24 mouse cellular contexts compared by ENCODE assay signal in genomic region chr13:111269789-111270335, GRCm38 (mm10). TPM values are rescaled to one million over a fixed set of nuclear protein-coding genes. Genes with fewer than 3 reads are reported as not detected.
DNase-seq lines count a peak whose midpoint lies in the region; ATAC-seq and TF ChIP-seq lines count a peak whose summit lies in the region.
"Had no signal": no experiment of that assay in that cellular context is flagged by ENCODE, and none has a peak within 500 bp of the region (broad histone marks: within the 10 kb centered on the region; RNA-seq: fewer than 3 reads in every experiment).

No protein-coding gene starts in this region.

- H3K4me1 ChIP-seq in embryonic facial prominence, embryonic 10.5 days = peaks cover 33% of the 10 kb centered on the region
- peaks cover 19% of the 10 kb centered on the region for H3K4me1 ChIP-seq in lung, embryonic 14.5 days (ENCODE audit: insufficient read depth)
- H3K4me1 ChIP-seq in midbrain, postnatal 0 days (ENCODE audit: insufficient read depth, low read length) = no peaks in the 10 kb centered on the region
- H3K4me1 ChIP-seq: liver, embryonic 13.5 days; neural tube, embryonic 12.5 days had no signal

- WGBS in embryonic facial prominence, embryonic 10.5 days = 76% methylated on average over 13 of the region's 13 CpGs
- 36% methylated on average over 13 of the region's 13 CpGs for WGBS in lung, embryonic 14.5 days
- 87% methylated on average over 13 of the region's 13 CpGs for WGBS in midbrain, postnatal 0 days

- peak overlapping the region; percentile 18; the same call in 1 of the 2 replicates for H3K4me2 ChIP-seq in lung, embryonic 14.5 days
- peak overlapping the region; percentile 25 for H3K4me2 ChIP-seq in myocyte (ENCODE audit: low read depth)
- H3K4me2 ChIP-seq in midbrain, postnatal 0 days (ENCODE audit: low read depth, low read length, poor library complexity, severe bottlenecking) = no peak overlapping the region
- H3K4me2 ChIP-seq: hindbrain, embryonic 14.5 days; liver, embryonic 13.5 days; neural tube, embryonic 12.5 days had no signal

- TF ChIP-seq POLR2A in myocyte (IDR thresholded peaks at IDR 0.05; ENCODE audit: insufficient read length, low read depth) = no peak

- TF ChIP-seq CTCF in layer of hippocampus, adult 2 months (conservative IDR thresholded peaks at IDR 0.05) = no peak
- no peak for TF ChIP-seq CTCF in lung, embryonic 14.5 days (IDR thresholded peaks at IDR 0.05; ENCODE audit: low read depth)
- no peak for TF ChIP-seq CTCF in midbrain, postnatal 0 days (IDR thresholded peaks at IDR 0.05)

- peak; percentile 46; the same call in 1 of the 2 replicates for ATAC-seq in lung, embryonic 14.5 days (ENCODE audit: insufficient read depth)
- no peak for ATAC-seq in midbrain, postnatal 0 days (ENCODE audit: low FRiP score)
- ATAC-seq: midbrain, embryonic 16.5 days had no signal

- no peaks in the 10 kb centered on the region for H3K36me3 ChIP-seq in embryonic facial prominence, embryonic 10.5 days (replicated peaks)
- H3K36me3 ChIP-seq in lung, embryonic 14.5 days (ENCODE audit: insufficient read depth) = no peaks in the 10 kb centered on the region
- H3K36me3 ChIP-seq in myocyte (ENCODE audit: control insufficient read depth, insufficient read depth) = no peaks in the 10 kb centered on the region
- H3K36me3 ChIP-seq in midbrain, postnatal 0 days (ENCODE audit: insufficient read depth, low read length) = no peaks in the 10 kb centered on the region
- H3K36me3 ChIP-seq: liver, embryonic 13.5 days; neural tube, embryonic 12.5 days had no signal

- no peak for DNase-seq in layer of hippocampus, adult 2 months (ENCODE audit: low spot score in 2 of 2)
- DNase-seq in layer of hippocampus, adult 18-20 months (ENCODE audit: low spot score in 2 of 2) = no peak
- DNase-seq in embryonic facial prominence, embryonic 10.5 days (ENCODE audit: low spot score) = no peak
- DNase-seq in lung, embryonic 14.5 days = peak; percentile 71
- no peak for DNase-seq in midbrain, postnatal 0 days (ENCODE audit: low spot score)
- no peak for DNase-seq in layer of hippocampus, postnatal 25 days (ENCODE audit: extremely low spot score in 1 of 2, low spot score in 1 of 2)
- no peak for DNase-seq in heart, adult 8-10 months (ENCODE audit: low spot score)
- DNase-seq: adrenal gland, postnatal 36 days; cerebellum, adult 2 months; gastrocnemius, postnatal 25 days; heart, postnatal 10 days; kidney, adult 18-20 months; kidney, postnatal 14 days; liver, embryonic 13.5 days; right cerebral cortex, postnatal 25 days had no signal

- H3K9me3 ChIP-seq in embryonic facial prominence, embryonic 10.5 days = no peaks in the 10 kb centered on the region
- no peaks in the 10 kb centered on the region for H3K9me3 ChIP-seq in lung, embryonic 14.5 days (ENCODE audit: low read depth, low read length)
- H3K9me3 ChIP-seq in midbrain, postnatal 0 days (ENCODE audit: low read length) = no peaks in the 10 kb centered on the region
- H3K9me3 ChIP-seq: liver, embryonic 13.5 days; neural tube, embryonic 12.5 days had no signal

- H3K27ac ChIP-seq in layer of hippocampus, adult 2 months = peak overlapping the region; percentile 62
- H3K27ac ChIP-seq in embryonic facial prominence, embryonic 10.5 days (replicated peaks) = 0 out of 2 replicates have a peak overlapping the region, but pooled peaks have one; percentile 20
- H3K27ac ChIP-seq in lung, embryonic 14.5 days (ENCODE audit: low read depth) = peak overlapping the region; percentile 48
- H3K27ac ChIP-seq in midbrain, postnatal 0 days (ENCODE audit: low read depth, low read length) = no peak overlapping the region
- H3K27ac ChIP-seq: hindbrain, embryonic 14.5 days; liver, embryonic 13.5 days; neural tube, embryonic 12.5 days had no signal

- no peak overlapping the region for H3K9ac ChIP-seq in lung, embryonic 14.5 days
- H3K9ac ChIP-seq in midbrain, postnatal 0 days (replicated peaks; ENCODE audit: low read length, poor library complexity, severe bottlenecking) = no peak overlapping the region
- H3K9ac ChIP-seq: hindbrain, embryonic 14.5 days; liver, embryonic 13.5 days; neural tube, embryonic 12.5 days had no signal

- no peaks in the 10 kb centered on the region for H3K79me2 ChIP-seq in myocyte (ENCODE audit: control insufficient read depth, insufficient read depth)

- H3ac ChIP-seq in myocyte (ENCODE audit: control insufficient read depth, insufficient read length) = no peak overlapping the region

- no peaks in the 10 kb centered on the region for H3K27me3 ChIP-seq in embryonic facial prominence, embryonic 10.5 days (replicated peaks; ENCODE audit: low read depth, poor library complexity, severe bottlenecking)
- H3K27me3 ChIP-seq in lung, embryonic 14.5 days (ENCODE audit: insufficient read depth, low read length) = no peaks in the 10 kb centered on the region
- no peaks in the 10 kb centered on the region for H3K27me3 ChIP-seq in myocyte (ENCODE audit: control insufficient read depth, insufficient read depth, insufficient read length)
- H3K27me3 ChIP-seq in midbrain, postnatal 0 days (ENCODE audit: insufficient read depth, low read length) = no peaks in the 10 kb centered on the region
- H3K27me3 ChIP-seq: liver, embryonic 13.5 days; neural tube, embryonic 12.5 days had no signal

- H3K4me3 ChIP-seq in layer of hippocampus, adult 2 months = no peak overlapping the region
- no peak overlapping the region for H3K4me3 ChIP-seq in embryonic facial prominence, embryonic 10.5 days
- H3K4me3 ChIP-seq in lung, embryonic 14.5 days (ENCODE audit: low read depth, low read length) = no peak overlapping the region
- H3K4me3 ChIP-seq in myocyte = no peak overlapping the region
- no peak overlapping the region for H3K4me3 ChIP-seq in midbrain, postnatal 0 days (ENCODE audit: low read depth, low read length)
- H3K4me3 ChIP-seq: liver, embryonic 13.5 days; neural tube, embryonic 12.5 days had no signal

TF ChIP-seq in myocyte, 11 proteins besides CTCF, POLR2A, EP300 and RAD21:
- TF ChIP-seq USF1 (IDR thresholded peaks at IDR 0.05; ENCODE audit: low read depth) = no peak
- no peak for TF ChIP-seq MYOG (IDR thresholded peaks at IDR 0.05; ENCODE audit: control insufficient read depth in 1 of 3, insufficient read depth in 1 of 3, insufficient read length in 2 of 3, low read depth in 2 of 3)
- TF ChIP-seq REST (IDR thresholded peaks at IDR 0.05; ENCODE audit: insufficient read depth, insufficient read length) = no peak
- no peak for TF ChIP-seq MAX (IDR thresholded peaks at IDR 0.05; ENCODE audit: low read depth)
- no peak for TF ChIP-seq SRF (IDR thresholded peaks at IDR 0.05; ENCODE audit: control insufficient read depth, insufficient read length, low read depth)
- TF ChIP-seq E2F4 (IDR thresholded peaks at IDR 0.05; ENCODE audit: insufficient read depth) = no peak
- no peak for TF ChIP-seq MYOD1 (IDR thresholded peaks at IDR 0.05; ENCODE audit: control insufficient read depth in 1 of 3, insufficient read length in 2 of 3, low read depth in 2 of 3)
- TF ChIP-seq TCF3 (IDR thresholded peaks at IDR 0.05; ENCODE audit: insufficient read length, low read depth) = no peak

RNA-seq across cellular contexts. Expression of gene Actbl2, which starts 15.0 kb away (rescaled TPM):
- not detected for total RNA-seq in layer of hippocampus, adult 2 months (2021)
- total RNA-seq in layer of hippocampus, adult 18-20 months (2021) = not detected
- polyA plus RNA-seq in embryonic facial prominence, embryonic 10.5 days (2016; fragmentation: Nextera tagmentation; extraction: Ambion mirVana) = not detected in 2 replicates
- polyA plus RNA-seq in lung, embryonic 14.5 days (2014; fragmentation: Nextera tagmentation; extraction: Ambion mirVana) = not detected in 2 replicates
- polyA plus RNA-seq in myocyte (2012; fragmentation: generic; extraction: Trizol) = not detected
- not detected in 2 replicates for total RNA-seq in midbrain, postnatal 0 days (2014; rRNA removed)
- polyA plus RNA-seq in midbrain, postnatal 0 days (2015; fragmentation: Nextera tagmentation; extraction: Ambion mirVana) = not detected in 2 replicates
- not detected for total RNA-seq in layer of hippocampus, postnatal 25 days (2021)
- not detected for total RNA-seq in heart, adult 8-10 months (2022)
- total RNA-seq: gastrocnemius, postnatal 25 days; heart, postnatal 10 days; layer of hippocampus, postnatal 10 days; left cerebral cortex, postnatal 36 days; megakaryocyte-erythroid progenitor cell, adult 5-6 weeks had no signal
- polyA plus RNA-seq: cortical plate, adult 2 months; forebrain, embryonic 11.5 days; liver, embryonic 13.5 days; midbrain, embryonic 16.5 days; neural tube, embryonic 12.5 days had no signal
